Mouse (Mus musculus): Measurements from ENCODE around the gene Tmem208.

The Tmem208 gene

DNA sequence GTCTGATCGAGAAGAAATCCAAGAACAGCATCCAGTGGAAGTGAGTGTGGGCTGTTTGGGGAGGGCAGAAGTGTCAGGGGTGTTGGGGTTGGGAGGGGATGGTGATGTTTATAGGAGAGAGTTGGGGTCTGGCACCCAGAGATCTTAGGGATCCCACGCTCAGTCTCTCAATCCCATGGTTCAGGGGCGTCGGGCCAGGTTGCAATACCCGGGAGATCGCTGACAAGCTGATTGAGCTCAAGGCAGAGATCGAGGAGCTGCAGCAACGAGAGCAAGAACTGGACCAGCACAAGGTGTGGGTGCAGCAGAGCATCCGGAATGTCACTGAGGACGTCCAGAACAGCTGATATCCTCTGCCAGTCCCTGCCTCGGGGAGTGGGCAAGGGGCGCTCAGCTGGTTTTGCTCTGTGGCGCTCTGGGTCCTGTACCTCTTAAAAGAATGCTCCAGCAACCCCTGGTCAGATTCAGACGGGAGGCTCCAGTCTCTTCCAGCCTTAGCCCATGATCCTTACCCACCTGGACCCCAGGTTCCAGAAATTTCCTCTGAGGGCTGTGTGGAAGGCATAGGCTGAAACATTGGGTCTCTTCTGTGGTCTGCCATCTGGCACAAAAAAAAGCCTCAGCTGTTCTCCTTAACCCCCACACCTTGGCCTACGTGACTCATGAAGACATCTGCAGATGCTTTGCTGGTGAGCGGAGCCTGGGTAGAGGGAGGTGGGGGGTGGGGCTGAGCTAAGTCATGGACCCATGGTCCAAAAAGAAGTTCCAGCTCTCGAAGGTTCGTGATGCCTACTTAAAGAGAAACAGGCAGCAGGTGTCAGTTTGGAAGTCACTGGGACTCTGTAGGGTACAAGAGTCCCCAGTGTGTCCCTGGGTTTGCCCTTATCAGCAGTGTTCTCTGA is 27.6 kb upstream of the Tmem208 start:
- no peak for DNase-seq

DNA sequence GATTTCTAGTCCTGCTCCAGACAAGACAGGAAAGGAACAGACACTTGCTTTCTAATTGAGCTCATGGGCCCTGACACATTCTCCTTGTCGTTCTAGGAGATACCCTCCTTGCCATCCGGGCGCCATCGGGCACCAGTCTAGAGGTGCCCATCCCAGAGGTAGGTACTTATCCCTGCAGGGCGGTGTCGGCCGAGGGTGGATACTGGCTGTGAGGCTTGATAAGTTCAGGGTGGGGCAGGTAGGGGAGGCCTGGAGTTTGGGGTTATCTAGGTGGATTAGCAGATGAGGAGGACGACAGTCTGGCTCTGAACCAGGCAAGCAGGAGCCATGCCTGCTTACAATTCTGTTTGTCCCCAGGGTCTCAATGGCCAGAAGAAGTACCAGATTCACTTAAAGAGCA is 26.2 kb upstream of the Tmem208 start:
- no peak for DNase-seq

DNA sequence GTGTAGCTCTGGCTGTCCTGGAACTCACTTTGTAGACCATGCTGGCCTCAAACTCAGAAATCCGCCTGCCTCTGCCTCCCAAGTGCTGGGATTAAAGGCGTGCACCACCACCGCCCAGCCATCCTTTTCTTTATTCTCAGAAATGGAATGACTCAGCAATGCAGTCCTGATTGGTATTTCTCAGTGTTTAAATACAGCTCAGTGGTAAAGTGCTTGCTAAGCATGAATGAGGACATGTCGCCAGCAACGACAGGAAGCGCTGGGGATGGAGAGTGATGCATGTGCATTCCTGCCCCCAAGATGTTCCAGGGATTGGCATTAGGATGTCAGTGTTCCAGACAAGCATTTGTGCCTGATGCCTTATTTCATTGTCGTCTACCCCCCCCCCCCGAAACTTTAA is 22.8 kb upstream of the Tmem208 start:
- no peak for DNase-seq

DNA sequence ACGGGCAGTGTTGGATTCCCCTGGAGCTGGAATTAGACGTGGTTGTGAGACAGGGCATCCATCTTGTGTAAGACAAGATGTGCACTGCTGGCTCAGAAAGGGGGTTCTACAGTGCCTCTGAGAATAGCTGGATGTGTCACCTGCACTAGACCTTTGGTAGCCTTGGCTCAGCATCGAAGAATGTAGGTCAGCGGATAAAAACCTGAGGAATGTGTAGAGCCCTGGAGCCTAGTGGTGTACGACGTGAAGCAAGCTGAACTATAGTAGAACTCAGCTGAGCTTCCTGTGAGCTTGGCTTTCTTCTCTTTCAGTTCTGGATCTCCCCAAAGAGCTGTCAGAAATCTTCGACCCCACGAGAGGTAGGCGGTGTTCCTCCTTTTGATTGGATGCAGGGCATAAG is 22.3 kb upstream of the Tmem208 start:
- DNase-seq = no peak

DNA sequence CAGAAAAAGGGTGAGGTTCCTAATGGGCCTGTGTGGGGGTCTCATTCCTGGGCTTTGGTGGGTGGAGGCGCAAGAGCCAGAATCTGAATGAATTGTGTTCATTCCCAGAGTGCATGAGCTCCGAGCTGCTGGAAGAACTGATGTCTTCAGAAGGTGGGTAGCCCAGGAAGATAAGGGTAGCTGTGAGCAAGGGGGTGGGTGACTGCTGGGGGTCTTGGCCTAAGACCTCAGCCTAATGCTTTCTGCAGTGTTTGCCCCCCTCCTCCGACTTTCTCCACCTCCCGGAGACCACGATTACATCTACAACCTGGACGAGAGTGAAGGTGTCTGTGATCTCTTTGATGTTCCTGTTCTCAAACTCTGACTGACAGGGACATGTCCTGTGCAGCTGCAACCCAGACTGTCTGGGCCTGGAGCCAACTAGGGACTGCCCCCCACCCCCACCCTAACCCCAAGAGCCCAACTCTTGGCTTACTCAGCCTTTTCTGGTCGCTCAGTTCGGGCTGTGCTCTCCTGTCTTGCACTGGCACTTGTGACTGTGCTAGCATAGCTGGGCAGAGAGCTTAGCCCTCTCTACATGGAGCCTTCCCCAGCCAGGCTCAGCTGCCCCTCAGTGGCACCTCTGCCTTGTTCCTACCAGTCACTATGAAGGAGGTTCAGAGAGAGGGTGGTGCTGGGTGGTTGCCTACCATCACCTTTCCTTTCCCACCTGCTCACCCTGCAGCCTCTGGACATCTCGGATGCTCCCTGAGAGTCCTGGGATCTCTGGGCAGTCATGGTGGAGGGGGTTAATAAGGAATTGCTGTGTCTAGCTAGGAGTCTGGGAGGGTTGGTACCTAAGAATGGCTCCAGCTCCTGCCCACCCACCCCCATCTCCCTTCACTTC is 21.6 kb upstream of the Tmem208 start:
- peak in 1 of 2 experiments; percentile 15 for DNase-seq

DNA sequence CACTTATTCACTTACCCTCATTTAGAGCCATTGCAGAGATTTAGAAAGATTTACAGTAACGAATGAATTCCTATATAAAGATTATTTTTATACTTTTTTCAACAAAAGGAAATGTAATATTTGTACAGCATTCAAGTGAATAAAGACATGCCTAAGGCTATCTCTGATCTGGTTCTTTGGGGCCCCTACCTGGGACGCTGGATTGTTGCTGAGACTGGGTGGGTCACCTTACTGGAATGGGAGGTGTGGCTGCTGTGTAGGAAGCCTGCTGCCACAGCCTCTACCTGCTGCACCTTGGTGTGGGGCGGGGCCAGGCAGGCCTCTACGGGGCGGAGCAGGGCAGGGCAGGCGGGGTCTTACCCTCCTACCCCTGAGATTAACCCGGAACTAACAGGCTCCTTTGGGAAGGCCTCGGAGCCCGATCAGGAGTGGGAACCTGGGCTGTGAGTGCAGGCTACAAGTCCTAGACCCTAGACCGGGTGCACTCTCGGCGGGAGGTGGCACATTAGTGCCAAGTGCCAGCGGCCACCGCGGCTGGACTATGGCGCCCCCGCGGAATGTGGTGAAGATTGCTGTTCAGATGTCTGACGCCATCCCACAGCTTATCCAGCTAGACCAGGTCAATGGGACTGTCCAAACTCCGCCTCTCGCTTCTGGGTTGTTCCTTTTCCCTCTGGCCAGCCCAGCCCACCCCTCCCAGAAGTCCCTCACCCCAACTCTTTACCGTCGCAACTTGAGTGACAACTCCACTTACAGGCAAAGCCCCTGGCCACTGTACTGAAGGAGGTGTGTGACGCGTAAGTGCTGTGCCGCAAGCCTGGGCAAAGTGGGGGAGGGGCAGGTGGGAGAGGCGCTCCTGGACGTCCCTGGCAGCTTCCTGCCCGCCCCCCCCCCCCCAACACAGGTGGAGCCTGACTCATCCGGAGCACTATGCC is 20.7 kb upstream of the Tmem208 start, which contains the start of gene Elmo3:
Elmo3 (plus strand) TSS at position 391 of the 935 bp plus-strand sequence.
- DNase-seq = peak; percentile 81 to 84

DNA sequence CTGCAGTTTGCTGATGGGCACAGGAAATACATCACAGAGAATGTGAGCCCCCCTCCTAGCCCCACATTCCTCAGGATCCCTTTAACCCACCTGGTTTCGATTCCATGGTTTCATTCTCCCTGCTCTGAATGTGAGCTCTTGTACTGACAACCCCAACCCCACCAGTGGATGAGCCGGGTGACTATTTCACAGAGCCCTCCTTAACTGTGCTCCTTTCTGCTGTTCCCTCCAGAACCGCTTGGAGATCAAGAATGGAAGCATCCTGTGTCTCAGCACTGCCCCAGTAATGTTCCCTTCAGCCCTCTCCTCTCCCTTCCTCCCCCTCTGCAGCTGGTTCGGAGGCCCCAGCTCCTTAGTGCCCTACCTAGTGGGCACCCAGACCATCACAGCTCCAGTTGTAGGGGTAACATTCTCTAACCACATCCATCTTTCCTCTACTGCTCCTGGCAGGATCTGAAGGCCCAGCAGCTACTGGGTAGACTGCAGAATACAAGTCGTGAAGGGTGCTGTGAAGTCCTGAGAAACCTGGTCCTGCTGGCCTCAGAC is 19.9 kb upstream of the Tmem208 start:
- peak in 1 of 2 experiments; percentile 30 for DNase-seq

DNA sequence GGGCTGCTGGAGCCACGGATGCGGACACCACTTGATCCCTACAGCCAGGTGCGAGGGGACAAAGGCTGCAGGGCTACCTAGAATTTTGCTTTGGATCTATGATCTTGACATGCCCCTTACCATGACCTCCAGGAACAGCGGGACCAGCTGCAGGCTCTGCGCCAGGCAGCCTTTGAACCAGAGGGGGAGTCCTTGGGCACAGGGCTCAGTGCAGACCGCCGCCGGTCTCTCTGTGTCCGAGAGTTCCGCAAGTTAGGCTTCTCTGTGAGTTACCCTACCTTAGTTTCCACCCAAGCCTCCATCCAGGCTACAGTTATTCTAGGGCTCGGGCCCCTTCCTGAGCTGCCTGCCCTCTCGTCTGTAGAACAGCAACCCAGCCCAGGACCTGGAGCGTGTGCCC is 18.5 kb upstream of the Tmem208 start:
- DNase-seq = no peak

DNA sequence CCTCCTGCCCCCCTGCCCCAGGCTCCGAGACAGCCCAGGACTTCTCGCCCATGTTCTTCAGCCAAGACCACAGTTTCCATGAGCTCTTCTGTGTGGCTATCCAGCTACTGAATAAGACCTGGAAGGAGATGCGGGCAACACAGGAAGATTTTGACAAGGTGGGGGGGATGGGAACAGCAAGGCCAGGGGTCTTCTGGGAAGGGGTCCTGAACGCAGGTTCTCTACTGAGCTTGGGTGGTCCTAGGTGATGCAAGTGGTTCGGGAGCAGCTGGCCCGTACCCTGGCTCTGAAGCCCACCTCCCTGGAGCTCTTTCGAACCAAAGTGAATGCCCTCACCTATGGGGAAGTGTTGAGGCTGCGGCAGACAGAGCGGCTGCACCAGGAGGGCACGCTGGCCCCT is 17.7 kb upstream of the Tmem208 start:
- DNase-seq = no peak

DNA sequence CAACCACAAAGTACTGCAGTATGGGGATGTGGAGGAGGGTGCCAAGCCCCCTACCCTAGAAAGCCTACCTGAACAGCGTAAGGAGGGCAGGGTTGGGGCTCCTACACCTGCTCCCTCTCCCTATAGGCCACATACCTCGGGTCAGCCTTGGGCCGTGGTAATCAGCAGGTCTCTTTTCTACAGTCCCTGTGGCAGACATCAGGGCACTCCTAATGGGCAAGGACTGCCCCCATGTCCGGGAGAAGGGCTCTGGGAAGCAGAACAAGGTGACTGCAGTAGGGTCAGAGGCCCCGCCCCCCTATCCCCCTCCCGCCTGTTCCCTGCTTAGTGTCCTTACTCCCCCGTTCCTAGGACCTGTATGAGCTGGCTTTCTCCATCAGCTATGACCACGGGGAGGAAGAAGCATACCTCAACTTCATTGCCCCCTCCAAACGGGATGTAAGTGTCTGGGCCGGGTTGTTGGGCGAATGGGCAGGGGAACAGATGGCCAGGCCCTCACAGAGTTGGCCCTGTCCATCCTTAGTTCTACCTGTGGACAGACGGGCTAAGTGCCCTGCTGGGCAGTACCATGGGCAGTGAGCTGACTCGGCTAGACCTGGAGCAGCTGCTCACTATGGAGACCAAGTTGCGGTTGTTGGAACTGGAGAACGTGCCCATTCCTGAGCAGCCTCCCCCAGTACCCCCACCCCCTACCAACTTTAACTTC is 16.9 kb upstream of the Tmem208 start:
- DNase-seq = peak; percentile 92 to 95

DNA sequence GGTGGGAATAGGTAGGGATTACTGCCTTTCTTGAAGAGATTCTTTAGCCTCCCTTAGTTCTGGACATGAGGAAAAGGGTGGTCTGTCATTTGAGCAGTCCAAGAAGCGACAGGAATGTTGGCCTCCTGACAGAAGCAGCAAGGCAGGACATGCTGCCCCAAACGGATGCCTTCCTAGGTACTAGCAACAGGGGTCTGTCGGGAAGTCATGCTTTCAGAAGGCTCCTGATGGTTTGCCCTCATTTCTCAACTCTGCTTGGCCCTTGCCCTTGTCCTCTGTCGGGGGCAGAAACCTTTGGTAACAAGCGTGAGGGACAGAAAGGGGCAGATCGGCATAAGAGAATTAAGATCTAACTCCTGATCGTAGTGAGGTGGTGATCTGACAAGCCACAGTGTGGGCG is 16.0 kb upstream of the Tmem208 start:
- peak in 1 of 2 experiments; percentile 66 for DNase-seq

DNA sequence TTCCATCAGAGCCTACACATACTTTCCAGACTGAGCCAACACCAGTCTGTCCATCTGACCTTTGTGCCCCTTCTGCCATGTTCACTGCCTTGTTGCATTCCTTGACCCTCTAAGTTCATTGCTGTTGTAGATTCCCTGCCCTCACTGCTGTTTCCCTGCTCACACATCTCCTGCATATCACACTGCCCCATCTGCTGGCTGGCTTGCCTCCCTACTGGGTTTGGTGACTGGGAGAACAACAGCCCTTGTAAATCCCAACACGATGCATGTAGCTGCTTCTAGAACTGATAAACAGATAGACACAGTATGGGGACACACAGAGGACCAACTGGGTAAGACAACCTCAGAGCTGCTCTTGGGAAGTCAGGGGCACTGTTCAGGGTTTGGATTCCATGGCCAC is 14.4 kb upstream of the Tmem208 start:
- no peak for DNase-seq

DNA sequence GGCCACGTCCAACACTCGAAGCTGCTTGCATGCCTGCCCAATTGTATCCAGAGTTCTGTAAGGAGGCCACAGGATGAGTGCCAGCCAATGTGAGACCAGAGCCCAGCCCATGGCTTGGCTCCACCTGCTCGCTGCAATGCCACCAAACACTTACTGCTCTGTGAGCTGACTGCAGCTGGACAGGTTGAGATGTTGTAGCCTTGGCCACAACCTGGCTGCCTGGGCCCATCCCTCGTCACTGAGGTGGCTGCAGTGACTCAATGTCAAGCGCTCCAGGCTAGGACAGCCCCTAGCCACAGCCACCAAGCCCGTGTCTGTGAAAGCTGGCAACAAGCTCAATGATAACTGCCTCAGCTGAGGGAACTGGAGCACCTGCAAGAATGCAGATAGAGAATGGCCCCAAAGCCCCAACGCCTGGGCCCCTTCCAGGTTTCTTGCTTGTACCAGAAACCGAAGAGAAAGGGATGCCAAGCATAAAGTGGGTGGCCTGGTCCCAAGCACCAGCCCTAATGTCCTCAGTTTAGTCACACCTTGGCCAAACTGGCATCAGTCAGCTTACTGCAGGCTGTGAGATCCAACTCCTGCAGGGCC is 13.2 kb upstream of the Tmem208 start:
- DNase-seq = no peak

DNA sequence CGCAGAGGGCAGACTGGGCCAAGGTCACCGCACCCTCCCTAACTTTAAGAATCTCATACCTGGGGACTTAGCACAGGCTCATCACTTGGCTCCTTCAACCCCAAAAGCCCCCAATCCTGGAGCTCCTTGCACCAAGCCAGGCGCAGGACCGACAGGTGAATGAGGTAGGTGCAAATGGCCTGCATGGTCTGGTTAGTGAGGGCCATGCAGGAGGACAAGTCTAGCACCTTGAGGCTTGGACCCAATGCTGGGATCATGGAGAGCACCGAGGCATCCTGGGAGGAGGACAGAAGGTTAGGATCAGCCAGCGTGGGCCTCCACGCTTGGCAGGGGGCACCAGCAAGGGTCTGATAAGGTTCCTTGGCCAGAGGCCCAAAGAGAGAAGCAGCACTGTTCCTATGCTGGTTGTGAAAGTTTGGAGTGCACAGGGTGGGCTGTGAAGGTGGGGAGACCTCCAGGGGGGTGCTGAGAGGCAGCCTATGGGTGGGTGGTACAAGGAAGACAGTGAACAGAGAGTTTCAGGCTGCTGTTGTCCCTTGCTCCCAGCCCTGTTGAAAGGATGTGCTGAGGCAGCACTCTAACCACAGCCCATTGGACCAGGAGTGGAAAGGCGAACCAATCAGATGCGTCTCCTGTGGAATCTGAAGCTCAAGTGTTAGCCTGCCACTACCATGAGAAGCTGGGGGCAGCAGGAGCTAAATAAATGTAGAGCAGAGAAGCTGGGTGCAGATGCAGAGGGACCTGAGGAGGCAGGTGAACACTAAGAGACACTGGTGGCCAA is 12.3 kb upstream of the Tmem208 start:
- DNase-seq = no peak

DNA sequence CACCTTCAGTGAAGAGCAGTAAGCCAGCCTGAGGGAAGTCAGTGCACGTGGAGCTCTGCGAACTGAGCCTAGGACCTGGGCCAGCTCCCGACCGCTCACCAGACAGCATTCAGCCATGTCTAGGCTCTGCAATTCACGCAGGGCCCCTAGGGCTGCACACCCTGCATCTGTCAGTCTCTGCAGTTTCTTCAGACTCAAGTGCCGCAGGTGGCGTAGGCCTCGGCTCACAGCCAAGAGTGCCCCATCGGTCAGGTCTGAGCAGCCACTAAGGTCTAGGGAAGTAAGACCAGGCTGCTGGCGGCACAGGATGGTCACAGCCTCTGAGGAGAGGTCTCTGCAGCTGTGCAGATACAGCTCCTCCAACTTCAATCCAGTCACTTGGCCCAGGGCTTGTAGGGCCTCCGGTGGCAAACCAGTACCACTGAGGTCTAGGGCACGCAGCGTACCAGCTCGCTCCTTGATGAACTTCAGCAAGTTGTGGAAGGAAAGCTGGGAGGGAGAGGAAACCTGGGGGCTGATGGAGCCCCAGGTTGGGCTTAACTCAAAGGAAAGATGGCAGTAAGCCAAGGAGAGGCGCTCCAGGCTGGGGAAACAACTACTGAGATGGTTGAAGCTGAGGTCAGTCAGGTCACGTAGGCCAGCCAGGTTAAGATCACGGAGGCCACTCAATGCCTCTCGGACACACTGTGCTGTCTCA is 10.9 kb upstream of the Tmem208 start:
- DNase-seq = no peak

DNA sequence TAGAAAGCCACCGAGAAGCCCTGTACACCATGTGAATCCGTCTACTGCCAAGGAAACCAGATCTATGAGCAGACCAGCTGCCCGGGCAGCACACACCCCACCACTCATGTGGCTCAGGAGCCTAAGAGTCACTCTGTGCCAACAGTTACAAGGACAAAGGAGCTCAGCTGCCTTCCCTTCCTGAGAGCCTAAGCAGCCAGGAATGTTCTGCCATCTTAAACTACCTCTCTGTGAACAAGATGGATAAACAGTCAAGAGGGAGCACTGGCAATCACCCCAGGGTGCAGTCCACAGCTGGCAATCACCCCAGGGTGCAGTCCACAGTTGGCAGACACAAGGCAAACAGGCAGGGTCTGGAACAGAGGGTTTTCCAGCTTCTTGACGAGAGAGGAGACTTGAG is 8.2 kb upstream of the Tmem208 start:
- DNase-seq = no peak

DNA sequence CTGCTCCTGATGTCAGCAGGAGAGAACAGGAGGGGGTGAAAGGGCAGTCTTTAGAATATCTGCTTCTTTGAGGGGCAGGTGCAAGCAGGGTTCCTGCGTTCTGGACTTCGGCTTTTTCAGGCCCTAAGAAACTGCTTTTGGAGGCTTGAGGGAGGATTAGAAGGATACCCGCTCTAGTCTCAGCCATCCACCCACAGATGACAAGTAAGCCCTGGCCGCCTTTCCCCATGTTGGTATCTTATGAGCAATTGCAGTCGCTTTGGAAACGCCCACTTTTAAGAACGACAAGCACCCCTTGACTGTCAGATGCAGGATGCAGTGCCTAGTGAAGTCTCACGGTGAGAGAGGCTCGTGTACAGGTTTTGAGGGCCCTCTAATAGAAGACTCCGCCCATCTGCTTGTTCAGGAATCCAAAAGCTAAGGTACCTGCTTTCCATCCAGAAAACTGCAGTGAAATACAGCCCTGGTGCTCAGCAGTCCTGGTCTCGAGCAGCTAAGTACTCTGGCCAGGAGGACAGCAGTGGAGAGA is 7.4 kb upstream of the Tmem208 start:
- DNase-seq = no peak

DNA sequence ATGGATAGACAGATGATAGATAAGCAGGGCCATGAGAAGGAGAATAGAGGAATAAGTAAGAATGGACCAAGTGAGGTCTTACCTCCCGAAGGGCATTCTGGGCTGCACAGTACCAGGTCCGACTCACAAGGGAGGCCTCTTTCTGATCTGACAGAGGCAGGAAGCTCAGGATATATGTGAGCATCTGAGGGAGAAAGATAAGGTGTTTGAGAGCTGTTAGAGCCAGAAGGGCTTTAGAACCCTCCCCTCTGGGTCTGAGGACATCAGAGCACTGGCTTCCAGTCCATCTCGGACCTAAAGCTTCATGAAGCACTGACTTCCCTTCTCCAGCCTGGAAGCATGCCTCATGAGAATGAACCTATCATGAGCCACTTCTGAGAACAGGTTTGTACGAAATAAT is 3.0 kb upstream of the Tmem208 start:
- DNase-seq = no peak

DNA sequence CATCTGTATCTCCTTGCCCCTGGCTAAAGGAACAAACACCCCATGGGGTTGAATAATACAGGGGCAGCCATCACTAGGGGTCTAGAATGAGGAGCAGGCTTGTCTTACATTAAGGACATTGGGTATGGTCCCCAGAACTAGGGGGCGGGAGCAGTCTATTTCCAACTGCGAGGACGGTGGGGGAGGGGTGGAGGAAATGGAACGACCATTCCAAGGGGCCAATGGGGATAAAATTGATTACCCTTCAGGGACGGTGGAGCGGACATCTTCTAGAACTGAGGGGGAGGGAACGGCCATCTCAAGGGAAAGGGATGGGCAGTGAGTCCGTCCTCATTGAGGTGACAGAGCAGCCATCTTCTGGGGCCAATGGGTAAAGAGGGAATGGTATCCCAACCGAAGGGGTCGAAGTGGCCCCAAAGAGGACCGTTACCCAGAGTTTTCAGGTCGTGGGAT is 487 bp upstream of the Tmem208 start:
- DNase-seq = peak in 1 of 2 experiments; percentile 72
